Mouse (Mus musculus) embryonic facial prominence, embryonic 13.5 days (tissue): ENCODE results near the gene Agl. TPM values are rescaled to one million over a fixed set of nuclear protein-coding genes. Genes with fewer than 3 reads are reported as not detected.

Experiments
- ATAC-seq: fragments of 200-750 bp; cut with Nextera tagmentation; 2 replicates; pipeline ENCODE4 v1.8.0; 2017; ENCODE audit warnings: low read depth; ENCODE audit not compliant: insufficient number of reproducible peaks, insufficient read depth, low FRiP score, low TSS enrichment
- H3K27ac ChIP-seq: fragments of 300-500 bp; sonication (generic); 2 replicates; pipeline ENCODE4 v1.5.1; 2015; ENCODE audit warnings: moderate library complexity, mild to moderate bottlenecking, inconsistent platforms
- H3K27me3 ChIP-seq: fragments of 300-500 bp; sonication (generic); 2 replicates; pipeline ENCODE4 v1.6.1; 2015; ENCODE audit warnings: mild to moderate bottlenecking, inconsistent platforms
- H3K36me3 ChIP-seq: fragments of 300-500 bp; sonication (generic); 2 replicates; pipeline ENCODE4 v1.6.1; 2015; ENCODE audit warnings: mild to moderate bottlenecking, inconsistent platforms
- H3K4me1 ChIP-seq: fragments of 300-500 bp; sonication (generic); 2 replicates; pipeline ENCODE4 v1.6.1; 2015; ENCODE audit warnings: inconsistent platforms
- H3K4me2 ChIP-seq: fragments of 300-500 bp; sonication (generic); 2 replicates; pipeline ENCODE4 v1.6.1; 2015; ENCODE audit warnings: moderate library complexity, mild to moderate bottlenecking, inconsistent platforms
- H3K4me3 ChIP-seq: fragments of 300-500 bp; sonication (generic); 2 replicates; pipeline ENCODE4 v1.5.1; 2015; ENCODE audit warnings: mild to moderate bottlenecking, inconsistent platforms
- H3K9ac ChIP-seq: fragments of 300-500 bp; sonication (generic); 2 replicates; pipeline ENCODE4 v1.6.1; 2015; ENCODE audit warnings: mild to moderate bottlenecking, inconsistent platforms
- H3K9me3 ChIP-seq: fragments of 300-500 bp; sonication (generic); 2 replicates; pipeline ENCODE4 v1.6.1; 2016; ENCODE audit warnings: inconsistent platforms
- WGBS: fragments of 180-500 bp; shearing (Covaris S2); methylation state at CpG from one replicate; pipeline ENCODE4 v1.1.7; 2015; ENCODE audit warnings: mixed read lengths; 5-methylcytosine and 5-hydroxymethylcytosine counted together
- polyA plus RNA-seq: library from polyadenylated mRNA; unstranded; fragments of >200 nt; fragmentation: Nextera tagmentation; extraction: Ambion mirVana; gene quantifications from 2 replicates; pipeline ENCODE4 v1.2.1, GENCODE M21; 2015

Gene Agl
- polyA plus RNA-seq, 1 experiment from 2014 or later, result 19.6 TPM

GRCm38 (mm10) chr3:116703835-116704234 lies 104.1 kb downstream of the Agl start:
- 89% methylated on average over 5 of the region's 5 CpGs for WGBS
- H3K9ac ChIP-seq, result no peak overlapping the region
- no peak overlapping the region for H3K4me3 ChIP-seq
- H3K27ac ChIP-seq, result no peak overlapping the region
- H3K27me3 ChIP-seq, result no peaks in the 10 kb centered on the region
- peaks cover 11% of the 10 kb centered on the region; the same call in 1 of the 2 replicates for H3K36me3 ChIP-seq
- ATAC-seq, result no peak
- no peaks in the 10 kb centered on the region for H3K9me3 ChIP-seq
- H3K4me2 ChIP-seq, result no peak overlapping the region
- H3K4me1 ChIP-seq, result no peaks in the 10 kb centered on the region

GRCm38 (mm10) chr3:116702647-116703272 lies 105.2 kb downstream of the Agl start:
- Histone ChIP-seq H3K27ac (no peak overlapping the region), H3K9me3 (no peaks in the 10 kb centered on the region), H3K9ac (no peak overlapping the region), H3K4me3 (no peak overlapping the region), H3K4me1 (no peaks in the 10 kb centered on the region), H3K4me2 (no peak overlapping the region), H3K36me3 (peaks cover 11% of the 10 kb centered on the region; the same call in 1 of the 2 replicates), H3K27me3 (no peaks in the 10 kb centered on the region)
- 91% methylated on average over 1 of the region's 1 CpGs for WGBS
- ATAC-seq, result no peak

- H3K4me2 ChIP-seq, result no peak overlapping the region
- no peak for ATAC-seq
- H3K4me1 ChIP-seq, result no peaks in the 10 kb centered on the region
- peaks cover 6% of the 10 kb centered on the region; the same call in 1 of the 2 replicates for H3K36me3 ChIP-seq
- H3K27ac ChIP-seq, result no peak overlapping the region
- no peak overlapping the region for H3K9ac ChIP-seq
- WGBS, result 87% methylated on average over 4 of the region's 4 CpGs
- no peaks in the 10 kb centered on the region for H3K27me3 ChIP-seq
- no peaks in the 10 kb centered on the region for H3K9me3 ChIP-seq
- H3K4me3 ChIP-seq, result no peak overlapping the region
Observed at GRCm38 (mm10) chr3:116701601-116702000, 106.4 kb downstream of the Agl start.

- Histone ChIP-seq H3K36me3 (peaks cover 5% of the 10 kb centered on the region; the same call in 1 of the 2 replicates), H3K4me1 (no peaks in the 10 kb centered on the region), H3K9me3 (no peaks in the 10 kb centered on the region), H3K9ac (no peak overlapping the region), H3K27me3 (no peaks in the 10 kb centered on the region), H3K4me3 (no peak overlapping the region), H3K27ac (no peak overlapping the region), H3K4me2 (no peak overlapping the region)
- no peak for ATAC-seq
- 81% methylated on average over 2 of the region's 2 CpGs for WGBS
Observed at GRCm38 (mm10) chr3:116698786-116699185, 109.2 kb downstream of the Agl start.

- no peak overlapping the region for H3K27ac ChIP-seq
- H3K27me3 ChIP-seq, result no peaks in the 10 kb centered on the region
- no peaks in the 10 kb centered on the region for H3K9me3 ChIP-seq
- 88% methylated on average over 2 of the region's 2 CpGs for WGBS
- no peak overlapping the region for H3K4me3 ChIP-seq
- no peak overlapping the region for H3K4me2 ChIP-seq
- H3K4me1 ChIP-seq, result no peaks in the 10 kb centered on the region
- no peak overlapping the region for H3K9ac ChIP-seq
- peaks cover 15% of the 10 kb centered on the region for H3K36me3 ChIP-seq
- no peak for ATAC-seq
Observed at GRCm38 (mm10) chr3:116695666-116695985, 112.3 kb downstream of the Agl start.

- ATAC-seq, result no peak
- Histone ChIP-seq H3K36me3 (peaks cover 16% of the 10 kb centered on the region), H3K4me2 (no peak overlapping the region), H3K27ac (no peak overlapping the region), H3K9ac (no peak overlapping the region), H3K27me3 (no peaks in the 10 kb centered on the region), H3K4me1 (no peaks in the 10 kb centered on the region), H3K9me3 (no peaks in the 10 kb centered on the region), H3K4me3 (no peak overlapping the region)
- WGBS, result 88% methylated on average over 8 of the region's 8 CpGs
Observed at GRCm38 (mm10) chr3:116694955-116695665, 112.9 kb downstream of the Agl start.

GRCm38 (mm10) chr3:116694312-116694711 lies 113.7 kb downstream of the Agl start:
- Histone ChIP-seq H3K9me3 (no peaks in the 10 kb centered on the region), H3K4me3 (no peak overlapping the region), H3K4me2 (no peak overlapping the region), H3K9ac (no peak overlapping the region), H3K27ac (no peak overlapping the region), H3K27me3 (no peaks in the 10 kb centered on the region), H3K4me1 (no peaks in the 10 kb centered on the region), H3K36me3 (peaks cover 13% of the 10 kb centered on the region)
- ATAC-seq, result no peak
- WGBS, result 92% methylated on average over 3 of the region's 3 CpGs

Other genes with a start within 250 kb of the Agl start
- gene Lrrc39, start 245.2 kb downstream of the Agl start, polyA plus RNA-seq, result 0.56 and 0.89 TPM in 2 replicates
- 26.3 and 27.8 TPM in 2 replicates for gene Sass6, start 213.2 kb downstream of the Agl start, polyA plus RNA-seq
- 44.3 and 44.8 TPM in 2 replicates for gene Trmt13, start 193.6 kb downstream of the Agl start, polyA plus RNA-seq
- 78.5 and 80.5 TPM in 2 replicates for gene Mfsd14a, start 145.5 kb downstream of the Agl start, polyA plus RNA-seq
- gene Gm43191, start 126.9 kb downstream of the Agl start, polyA plus RNA-seq, result not detected in 2 replicates
- 8.7 and 10.4 TPM in 2 replicates for gene Slc35a3, start 95.3 kb downstream of the Agl start, polyA plus RNA-seq
- gene Frrs1, start 51.3 kb upstream of the Agl start, polyA plus RNA-seq, result 13.4 and 14.2 TPM in 2 replicates
- gene 4930455H04Rik, start 160.1 kb upstream of the Agl start, polyA plus RNA-seq, result not detected in 2 replicates
- gene Palmd, start 160.8 kb upstream of the Agl start, polyA plus RNA-seq, result 8.1 and 8.2 TPM in 2 replicates